Mouse (Mus musculus) limb, embryonic 14.5 days (tissue): ENCODE results near the gene Acvr1c. TPM values are rescaled to one million over a fixed set of nuclear protein-coding genes. Genes with fewer than 3 reads are reported as not detected.

ENCODE experiments used
- ATAC-seq: fragments of 200-750 bp; cut with Nextera tagmentation; 2 replicates; pipeline ENCODE4 v1.8.0; 2017; ENCODE audit warnings: low read depth, moderate number of reproducible peaks, moderate TSS enrichment; ENCODE audit not compliant: low FRiP score
- DNase-seq: peaks from one replicate; pipeline ENCODE4 v3.0.0-alpha.2; 2015; ENCODE audit warnings: low spot score
- H3K27ac ChIP-seq: fragments of 300-500 bp; sonication (generic); replicated peaks from 2 replicates; pipeline ENCODE4 v1.5.1; 2014; ENCODE audit warnings: low read depth, mild to moderate bottlenecking, low read length, moderate library complexity, mixed read lengths
- H3K27me3 ChIP-seq: fragments of 300-500 bp; sonication (generic); 2 replicates; pipeline ENCODE4 v1.6.1; 2014; ENCODE audit warnings: low read length, mixed read lengths; ENCODE audit not compliant: control insufficient read depth, insufficient read depth
- H3K36me3 ChIP-seq: fragments of 300-500 bp; sonication (generic); 2 replicates; pipeline ENCODE4 v1.6.1; 2014; ENCODE audit warnings: mild to moderate bottlenecking, low read length, moderate library complexity, mixed read lengths; ENCODE audit not compliant: control insufficient read depth, insufficient read depth
- H3K4me1 ChIP-seq: fragments of 300-500 bp; sonication (generic); 2 replicates; pipeline ENCODE4 v1.6.1; 2014; ENCODE audit warnings: antibody characterized with exemption, low read length, mixed read lengths; ENCODE audit not compliant: control insufficient read depth, insufficient read depth
- H3K4me2 ChIP-seq: fragments of 300-500 bp; sonication (generic); replicated peaks from 2 replicates; pipeline ENCODE4 v1.6.1; 2014; ENCODE audit warnings: low read depth, mild to moderate bottlenecking, low read length, moderate library complexity; ENCODE audit not compliant: severe bottlenecking
- H3K4me3 ChIP-seq: fragments of 300-500 bp; sonication (generic); replicated peaks from 2 replicates; pipeline ENCODE4 v1.5.1; 2014; ENCODE audit warnings: low read length
- H3K9ac ChIP-seq: fragments of 300-500 bp; sonication (generic); 2 replicates; pipeline ENCODE4 v1.6.1; 2014; ENCODE audit warnings: mild to moderate bottlenecking, low read depth, low read length, moderate library complexity; ENCODE audit not compliant: severe bottlenecking
- H3K9me3 ChIP-seq: fragments of 300-500 bp; sonication (generic); 2 replicates; pipeline ENCODE4 v1.6.1; 2016; ENCODE audit warnings: low read length; ENCODE audit not compliant: control insufficient read depth
- POLR2A ChIP-seq: fragments of 200-500 bp; IDR thresholded peaks from 2 replicates; pipeline ENCODE4 v1.8.0; 2012; ENCODE audit warnings: inconsistent platforms, mild to moderate bottlenecking, moderate library complexity, borderline replicate concordance; ENCODE audit not compliant: insufficient read depth, insufficient read length; ENCODE audit errors: extremely low read depth
- WGBS: fragments of 180-500 bp; shearing (Covaris S2); extraction: QIAGEN DNeasy Blood & Tissue Kit; methylation state at CpG from one replicate; pipeline ENCODE4 v1.1.7; 2014; 5-methylcytosine and 5-hydroxymethylcytosine counted together
- polyA plus RNA-seq, 2 experiments: library from polyadenylated mRNA; depleted of rRNA in 1 of 2; stranded (reverse) in 1 of 2; unstranded in 1 of 2; fragments of >200 nt; fragmentation: Nextera tagmentation in 1 of 2; extraction: Ambion mirVana in 1 of 2; gene quantifications; 2 replicates each; pipeline versions ENCODE4 v1.2.1 to v1.2.3; 2012 to 2014

Gene Acvr1c
- polyA plus RNA-seq, 2 experiments = 0.04 to 0.21 TPM

DNA sequence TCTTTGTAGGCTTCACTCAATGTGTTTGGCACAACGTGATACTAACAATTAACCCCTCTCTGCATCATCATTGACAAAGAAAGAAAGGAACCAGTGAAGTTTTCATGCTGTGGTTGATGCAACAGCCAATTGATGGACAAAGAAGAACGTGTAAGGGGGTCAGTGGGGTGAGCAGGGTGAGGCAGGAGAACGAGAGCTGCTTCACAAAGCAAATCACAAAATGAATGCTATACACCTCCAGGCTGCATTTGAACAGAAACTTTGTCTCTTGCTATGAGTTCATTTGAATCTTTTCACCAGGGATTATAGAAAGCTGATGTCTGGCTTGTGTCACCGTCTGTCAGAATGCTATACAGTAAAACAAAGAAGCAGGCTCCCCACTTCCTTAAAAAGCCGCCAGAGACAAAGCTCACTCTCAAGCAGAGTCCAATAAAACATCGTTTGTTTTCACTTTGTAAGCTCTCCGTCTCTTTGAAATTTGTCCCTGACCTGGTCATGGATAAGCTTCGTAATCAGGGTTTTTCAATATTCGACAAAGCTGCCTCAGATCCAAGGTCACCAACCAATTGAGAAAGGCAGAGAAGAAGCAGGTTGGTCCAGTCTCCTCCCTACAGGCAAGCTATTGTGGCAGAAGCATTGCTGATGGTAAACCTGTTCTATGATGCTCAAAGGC is 67.8 kb downstream of the Acvr1c start:
- Histone ChIP-seq H3K4me2 (no peak overlapping the region), H3K27me3 (no peaks in the 10 kb centered on the region), H3K9ac (no peak overlapping the region), H3K4me1 (no peaks in the 10 kb centered on the region), H3K36me3 (no peaks in the 10 kb centered on the region), H3K9me3 (no peaks in the 10 kb centered on the region), H3K27ac (no peak overlapping the region), H3K4me3 (no peak overlapping the region)
- DNase-seq = no peak
- ATAC-seq = no peak
- WGBS = 34% methylated on average over 9 of the region's 9 CpGs
- TF ChIP-seq POLR2A = no peak

DNA sequence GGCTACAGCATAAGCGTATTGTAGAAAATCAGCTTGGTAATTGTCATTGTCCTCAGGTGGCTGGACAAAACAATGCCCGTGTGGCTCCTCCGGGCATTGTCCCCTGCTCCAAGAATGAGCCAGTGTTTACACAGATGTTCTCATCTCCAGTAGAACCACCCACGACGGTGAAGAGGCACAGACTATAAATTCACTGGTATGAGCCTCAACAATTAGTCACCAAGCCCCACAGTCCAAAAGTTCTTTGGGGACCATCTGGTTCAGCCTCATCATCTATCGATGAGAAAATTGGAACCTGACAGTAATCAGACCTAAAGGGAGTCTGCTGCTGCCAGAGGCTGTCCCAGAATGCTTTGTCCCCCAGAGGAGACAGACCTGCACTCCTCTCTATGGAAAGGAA is 68.4 kb downstream of the Acvr1c start:
- Histone ChIP-seq H3K9me3 (no peaks in the 10 kb centered on the region), H3K27ac (no peak overlapping the region), H3K4me1 (no peaks in the 10 kb centered on the region), H3K27me3 (no peaks in the 10 kb centered on the region), H3K9ac (no peak overlapping the region), H3K4me3 (no peak overlapping the region), H3K4me2 (no peak overlapping the region), H3K36me3 (no peaks in the 10 kb centered on the region)
- TF ChIP-seq POLR2A = no peak
- ATAC-seq = no peak
- no peak for DNase-seq
- WGBS = 77% methylated on average over 6 of the region's 6 CpGs

DNA sequence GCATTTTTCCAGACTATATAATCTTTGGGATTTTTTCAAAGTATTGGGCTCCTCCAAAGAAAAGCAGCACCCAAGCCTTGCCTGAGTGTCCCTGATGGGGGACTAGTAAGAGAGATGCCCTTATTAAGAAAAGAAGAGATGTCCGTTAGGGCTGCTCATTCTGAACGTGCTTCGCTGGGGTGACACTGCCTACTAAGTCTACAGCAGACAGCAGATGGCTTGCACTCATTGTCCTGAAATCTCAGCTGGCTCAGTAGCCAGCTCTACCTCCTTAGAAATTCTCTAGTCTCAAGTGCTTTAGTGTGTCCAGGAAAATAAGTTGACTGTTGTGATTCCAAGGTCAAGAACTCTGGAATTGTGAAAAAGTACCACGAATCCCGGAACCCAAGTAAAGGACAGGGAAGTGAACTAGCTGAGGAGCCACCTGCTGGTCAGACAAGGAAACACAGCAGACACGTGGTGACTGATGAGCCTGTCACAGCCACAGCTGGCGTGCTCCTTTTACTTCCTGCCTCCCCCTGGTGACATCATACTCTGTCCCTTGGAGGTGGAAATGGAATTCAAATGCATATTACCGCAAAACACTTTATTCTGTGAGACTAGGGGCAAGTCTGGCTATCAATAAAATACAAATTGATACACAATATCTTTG is 75.3 kb downstream of the Acvr1c start:
- ATAC-seq = no peak

DNA sequence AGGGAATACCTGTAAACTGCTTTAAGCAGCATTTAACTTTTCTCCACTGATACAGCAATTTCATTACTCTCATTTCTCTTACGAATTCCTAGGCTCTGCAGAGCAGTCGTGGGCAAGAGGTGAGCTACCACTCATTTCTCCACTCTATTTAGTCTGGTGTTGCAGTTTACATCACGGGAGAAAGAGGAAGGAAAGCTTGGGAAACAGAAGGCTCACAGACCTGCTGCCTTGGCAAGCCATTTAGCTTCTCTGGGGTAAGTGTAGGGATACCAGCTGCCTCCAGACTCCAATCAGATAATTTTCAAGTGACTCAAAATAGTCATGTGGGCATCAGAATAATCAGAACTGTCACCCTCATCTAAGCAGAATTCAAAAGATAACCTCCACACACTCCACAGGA is 76.6 kb downstream of the Acvr1c start:
- no peak overlapping the region for H3K4me2 ChIP-seq
- H3K27me3 ChIP-seq = no peaks in the 10 kb centered on the region
- no peaks in the 10 kb centered on the region for H3K9me3 ChIP-seq
- TF ChIP-seq POLR2A = no peak
- ATAC-seq (no peak), DNase-seq (no peak)
- H3K9ac ChIP-seq = no peak overlapping the region
- H3K27ac ChIP-seq = no peak overlapping the region
- no peaks in the 10 kb centered on the region for H3K36me3 ChIP-seq
- H3K4me3 ChIP-seq = no peak overlapping the region
- no peaks in the 10 kb centered on the region for H3K4me1 ChIP-seq
- WGBS = 81% methylated on average over 3 of the region's 3 CpGs

More for the DNA sequence above, 75.3 kb downstream of the Acvr1c start:
- Histone ChIP-seq H3K4me3 (no peak overlapping the region), H3K36me3 (no peaks in the 10 kb centered on the region), H3K9me3 (no peaks in the 10 kb centered on the region), H3K4me2 (no peak overlapping the region), H3K9ac (no peak overlapping the region), H3K27me3 (no peaks in the 10 kb centered on the region), H3K4me1 (no peaks in the 10 kb centered on the region), H3K27ac (no peak overlapping the region)
- DNase-seq = peak; percentile 53
- 55% methylated on average over 8 of the region's 8 CpGs for WGBS
- TF ChIP-seq POLR2A = no peak

DNA sequence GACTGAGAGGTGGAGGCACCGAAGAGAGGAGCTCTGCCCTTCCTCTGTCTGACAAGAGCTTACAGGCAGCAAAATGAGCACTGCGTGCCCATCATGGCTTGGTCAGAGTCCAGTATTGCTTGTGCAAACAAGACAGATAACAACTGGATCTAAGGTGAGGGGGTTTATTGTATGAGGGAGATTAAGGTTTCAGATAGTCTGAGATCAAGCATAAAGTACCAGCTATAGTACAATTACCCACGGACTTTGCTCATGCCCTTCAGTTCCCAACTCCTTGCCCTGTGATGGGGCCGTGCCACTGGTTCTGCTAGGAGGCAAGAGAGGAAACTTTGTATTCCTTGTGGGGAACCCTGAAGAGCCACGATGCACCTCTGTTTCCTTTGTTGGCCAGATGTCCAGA is 78.5 kb downstream of the Acvr1c start:
- H3K27me3 ChIP-seq = no peaks in the 10 kb centered on the region
- DNase-seq (no peak), ATAC-seq (no peak)
- H3K27ac ChIP-seq = no peak overlapping the region
- no peak overlapping the region for H3K9ac ChIP-seq
- no peak overlapping the region for H3K4me2 ChIP-seq
- 82% methylated on average over 5 of the region's 5 CpGs for WGBS
- no peaks in the 10 kb centered on the region for H3K4me1 ChIP-seq
- no peak for TF ChIP-seq POLR2A
- no peaks in the 10 kb centered on the region for H3K36me3 ChIP-seq
- H3K9me3 ChIP-seq = no peaks in the 10 kb centered on the region
- H3K4me3 ChIP-seq = no peak overlapping the region
